Mouse (Mus musculus): ENCODE data around the gene Myzap. TPM values are rescaled to one million over a fixed set of nuclear protein-coding genes. Genes with fewer than 3 reads are reported as not detected.
A peak's percentile ranks its signal among the peaks of the same experiment; 100 is the strongest.
"Not testable (repeated sequence)": the region's sequence is repeated elsewhere in the genome, so short reads cannot be mapped to it uniquely, and the experiment has no call there.

Myzap gene
- polyA plus RNA-seq, 1 experiment from 2014 or later: 3.7 TPM

- WGBS: 89% methylated on average over 4 of the region's 4 CpGs
- ATAC-seq (ENCODE audit: low FRiP score): no peak
Observed at GRCm38 (mm10) chr9:71621968-71622367, 29.8 kb upstream of the Myzap start.

GRCm38 (mm10) chr9:71620116-71620515 is 28.0 kb upstream of the Myzap start:
- H3K36me3 ChIP-seq: not testable (repeated sequence)

More at GRCm38 (mm10) chr9:71621968-71622367, 29.8 kb upstream of the Myzap start:
- H3K36me3 ChIP-seq: no peaks in the 10 kb centered on the region
- H3K4me2 ChIP-seq: no peak overlapping the region
- no peak overlapping the region for H3K27ac ChIP-seq
- no peaks in the 10 kb centered on the region for H3K27me3 ChIP-seq
- H3K9ac ChIP-seq: no peak overlapping the region
- H3K4me1 ChIP-seq (replicated peaks): no peaks in the 10 kb centered on the region
- no peak overlapping the region for H3K4me3 ChIP-seq
- no peaks in the 10 kb centered on the region for H3K9me3 ChIP-seq

DNA sequence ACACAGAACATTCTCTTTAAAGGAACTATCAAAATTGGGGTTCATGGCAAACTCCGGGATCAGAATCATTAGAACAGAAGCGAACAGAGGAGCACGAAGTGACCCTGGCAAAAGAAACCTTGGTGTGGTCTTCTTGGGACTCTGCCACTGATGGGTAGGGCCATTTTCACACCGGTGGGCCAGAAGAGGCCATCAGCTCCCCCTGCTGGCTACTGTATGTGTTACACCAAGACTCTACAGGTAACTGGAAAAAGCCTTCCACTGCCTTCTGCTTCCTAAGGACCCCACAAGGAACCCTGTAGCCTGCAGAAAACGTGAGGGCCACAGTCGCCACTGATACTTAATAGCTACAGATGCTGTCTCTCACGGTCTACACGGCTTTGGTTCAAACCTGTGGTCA is 25.2 kb upstream of the Myzap start:
- no peaks in the 10 kb centered on the region for H3K27me3 ChIP-seq
- H3K4me2 ChIP-seq: no peak overlapping the region
- no peak overlapping the region for H3K27ac ChIP-seq
- no peaks in the 10 kb centered on the region for H3K4me1 ChIP-seq (replicated peaks)
- no peak overlapping the region for H3K9ac ChIP-seq
- 49% methylated on average over 8 of the region's 8 CpGs for WGBS
- H3K9me3 ChIP-seq: no peaks in the 10 kb centered on the region
- ATAC-seq (ENCODE audit: low FRiP score): no peak
- H3K4me3 ChIP-seq: no peak overlapping the region
- no peaks in the 10 kb centered on the region for H3K36me3 ChIP-seq

More at GRCm38 (mm10) chr9:71620116-71620515, 28.0 kb upstream of the Myzap start:
- not testable (repeated sequence) for H3K27me3 ChIP-seq; H3K27ac ChIP-seq; H3K4me1 ChIP-seq (replicated peaks); H3K4me2 ChIP-seq; ATAC-seq (ENCODE audit: low FRiP score); H3K4me3 ChIP-seq; H3K9me3 ChIP-seq; H3K9ac ChIP-seq
- WGBS: 88% methylated on average over 5 of the region's 5 CpGs

DNA sequence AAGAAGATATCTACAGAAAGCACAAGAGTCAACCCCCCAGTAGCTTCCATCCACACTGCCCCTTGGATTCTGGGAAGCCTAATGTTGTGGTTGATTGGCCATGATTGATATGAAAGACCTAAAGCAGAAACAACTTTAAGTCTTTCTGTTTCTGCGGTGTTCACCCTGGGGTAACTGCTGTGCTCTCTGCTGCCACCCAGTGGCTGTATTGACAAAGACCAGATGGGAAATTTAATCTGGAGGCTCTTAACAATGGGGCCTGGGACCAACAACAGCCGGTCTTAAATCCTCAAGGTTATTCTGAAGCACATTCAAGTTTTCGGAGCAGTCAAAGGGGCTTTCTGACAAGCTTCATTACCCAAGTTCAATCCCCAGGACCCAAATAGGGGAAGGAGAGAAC is 24.0 kb upstream of the Myzap start:
- H3K9me3 ChIP-seq: no peaks in the 10 kb centered on the region
- no peaks in the 10 kb centered on the region for H3K27me3 ChIP-seq
- H3K4me3 ChIP-seq: no peak overlapping the region
- no peaks in the 10 kb centered on the region for H3K4me1 ChIP-seq (replicated peaks)
- H3K9ac ChIP-seq: no peak overlapping the region
- no peak overlapping the region for H3K4me2 ChIP-seq
- 15% methylated on average over 3 of the region's 3 CpGs for WGBS
- no peak overlapping the region for H3K27ac ChIP-seq
- H3K36me3 ChIP-seq: no peaks in the 10 kb centered on the region
- ATAC-seq (ENCODE audit: low FRiP score): no peak

DNA sequence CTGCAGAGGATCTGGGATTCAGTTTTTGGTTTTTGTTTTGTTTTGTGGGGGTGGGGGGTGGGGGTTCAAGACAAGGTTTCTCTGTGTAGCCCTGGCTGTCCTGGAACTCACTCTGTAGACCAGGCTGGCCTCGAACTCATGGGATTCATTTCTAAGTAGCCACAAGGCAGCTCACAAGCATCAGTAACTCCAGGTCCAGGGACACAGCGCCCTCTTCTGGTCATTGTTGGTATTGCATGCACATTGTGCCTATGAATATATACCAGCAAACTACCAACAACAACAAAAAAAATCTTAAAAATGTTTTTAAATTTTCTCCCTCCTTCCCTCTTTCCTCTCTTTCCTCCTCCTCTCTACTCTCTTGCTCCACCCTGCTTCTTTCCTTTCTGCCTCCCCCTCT is 22.5 kb upstream of the Myzap start:
- H3K9ac ChIP-seq: no peak overlapping the region
- no peak for ATAC-seq (ENCODE audit: low FRiP score)
- no peaks in the 10 kb centered on the region for H3K27me3 ChIP-seq
- no peaks in the 10 kb centered on the region for H3K4me1 ChIP-seq (replicated peaks)
- no peak overlapping the region for H3K27ac ChIP-seq
- H3K9me3 ChIP-seq: no peaks in the 10 kb centered on the region
- 35% methylated on average over 2 of the region's 2 CpGs for WGBS
- no peak overlapping the region for H3K4me3 ChIP-seq
- H3K4me2 ChIP-seq: no peak overlapping the region
- H3K36me3 ChIP-seq: no peaks in the 10 kb centered on the region

DNA sequence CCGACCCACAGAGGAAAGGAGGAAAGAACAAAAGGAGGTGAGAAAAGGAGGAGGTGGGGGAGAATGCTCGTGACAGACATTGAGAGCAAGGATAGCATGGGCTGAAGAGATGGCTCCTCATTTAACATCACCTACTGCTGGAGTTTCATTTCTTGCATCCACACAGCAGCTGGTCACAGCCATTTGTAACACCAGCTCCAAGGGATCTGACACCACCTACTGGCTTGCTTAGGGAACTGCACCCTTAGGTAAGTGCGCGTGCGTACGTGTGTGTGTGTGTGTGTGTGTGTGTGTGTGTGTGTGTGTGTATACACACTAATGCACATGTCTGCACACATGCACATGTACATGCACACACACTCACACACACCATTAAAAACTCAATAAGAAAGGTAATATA is 20.8 kb upstream of the Myzap start:
- ATAC-seq (ENCODE audit: low FRiP score): no peak
- H3K27me3 ChIP-seq: no peaks in the 10 kb centered on the region
- no peak overlapping the region for H3K4me2 ChIP-seq
- H3K36me3 ChIP-seq: no peaks in the 10 kb centered on the region
- H3K4me1 ChIP-seq (replicated peaks): no peaks in the 10 kb centered on the region
- no peak overlapping the region for H3K27ac ChIP-seq
- no peaks in the 10 kb centered on the region for H3K9me3 ChIP-seq
- H3K4me3 ChIP-seq: no peak overlapping the region
- no peak overlapping the region for H3K9ac ChIP-seq
- 84% methylated on average over 6 of the region's 6 CpGs for WGBS

- Histone ChIP-seq H3K27ac (no peak overlapping the region), H3K36me3 (no peaks in the 10 kb centered on the region), H3K4me3 (no peak overlapping the region), H3K27me3 (no peaks in the 10 kb centered on the region), H3K9me3 (no peaks in the 10 kb centered on the region), H3K9ac (no peak overlapping the region), H3K4me1 (replicated peaks) (no peaks in the 10 kb centered on the region), H3K4me2 (no peak overlapping the region)
- WGBS: 79% methylated on average over 4 of the region's 4 CpGs
- ATAC-seq (ENCODE audit: low FRiP score): no peak
Observed at GRCm38 (mm10) chr9:71611876-71612275, 19.7 kb upstream of the Myzap start.

DNA sequence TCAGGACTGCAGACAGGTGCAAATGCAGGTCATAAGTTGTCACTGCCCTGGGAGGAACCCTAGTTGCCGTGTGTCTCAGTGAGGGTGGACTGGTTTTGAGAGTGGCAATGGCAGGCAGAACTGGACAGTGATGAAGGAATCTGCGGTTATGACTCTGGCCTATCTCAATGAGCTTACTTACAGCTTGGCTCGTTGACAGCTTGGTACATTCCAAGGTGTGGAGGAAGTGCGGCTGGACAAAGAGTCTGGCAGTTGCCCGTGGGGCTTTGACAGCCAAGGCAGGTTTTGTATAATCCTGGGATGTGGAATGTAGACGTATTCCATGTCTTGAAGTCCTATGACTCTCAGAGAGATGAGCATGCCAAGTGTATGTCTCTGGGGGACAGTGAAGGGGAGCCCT is 16.9 kb upstream of the Myzap start:
- no peak overlapping the region for H3K4me3 ChIP-seq
- no peak for ATAC-seq (ENCODE audit: low FRiP score)
- no peak overlapping the region for H3K27ac ChIP-seq
- no peak overlapping the region for H3K9ac ChIP-seq
- 0 out of 2 replicates have a peak, but pooled peaks cover 6% of the 10 kb centered on the region for H3K4me1 ChIP-seq (replicated peaks)
- no peaks in the 10 kb centered on the region for H3K27me3 ChIP-seq
- WGBS: 82% methylated on average over 6 of the region's 6 CpGs
- H3K9me3 ChIP-seq: no peaks in the 10 kb centered on the region
- no peaks in the 10 kb centered on the region for H3K36me3 ChIP-seq
- no peak overlapping the region for H3K4me2 ChIP-seq

DNA sequence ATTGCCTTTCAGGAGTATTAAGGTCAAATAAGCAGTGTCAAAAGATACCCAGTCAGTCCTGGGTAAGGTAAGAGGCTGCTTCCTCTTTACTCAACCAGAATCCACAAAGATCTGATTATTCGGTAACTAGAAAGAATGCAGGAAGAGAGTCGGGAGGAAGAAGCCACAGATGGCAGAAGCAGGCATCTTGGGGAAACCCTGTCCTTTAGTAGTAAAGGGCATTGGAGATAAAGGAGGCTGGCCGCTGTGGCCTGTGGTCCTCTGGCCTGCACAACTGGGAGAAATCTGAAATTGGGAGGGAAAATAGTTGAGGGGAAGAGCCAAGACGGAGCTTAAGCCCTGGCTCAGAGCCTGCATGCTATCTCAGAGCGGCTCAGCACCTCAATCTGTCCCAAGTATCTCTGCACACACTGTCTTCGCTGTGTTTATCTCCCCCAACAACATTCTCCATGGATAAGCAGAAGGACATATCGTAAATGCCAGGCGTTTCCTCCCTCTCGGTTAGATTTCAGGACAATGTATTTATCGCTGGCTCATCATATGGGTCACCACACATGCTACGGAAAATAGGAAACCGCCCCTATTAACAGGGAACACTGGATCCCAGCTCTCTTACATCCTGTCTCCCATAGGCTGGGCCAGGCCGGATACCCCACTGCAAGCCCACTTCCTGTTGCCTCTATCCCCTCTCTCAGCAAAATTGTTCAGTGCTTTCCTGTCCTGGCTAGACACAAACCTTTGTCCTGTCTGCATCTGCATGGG is 14.3 kb upstream of the Myzap start:
- 82% methylated on average over 13 of the region's 13 CpGs for WGBS
- H3K27ac ChIP-seq: no peak overlapping the region
- H3K36me3 ChIP-seq: no peaks in the 10 kb centered on the region

DNA sequence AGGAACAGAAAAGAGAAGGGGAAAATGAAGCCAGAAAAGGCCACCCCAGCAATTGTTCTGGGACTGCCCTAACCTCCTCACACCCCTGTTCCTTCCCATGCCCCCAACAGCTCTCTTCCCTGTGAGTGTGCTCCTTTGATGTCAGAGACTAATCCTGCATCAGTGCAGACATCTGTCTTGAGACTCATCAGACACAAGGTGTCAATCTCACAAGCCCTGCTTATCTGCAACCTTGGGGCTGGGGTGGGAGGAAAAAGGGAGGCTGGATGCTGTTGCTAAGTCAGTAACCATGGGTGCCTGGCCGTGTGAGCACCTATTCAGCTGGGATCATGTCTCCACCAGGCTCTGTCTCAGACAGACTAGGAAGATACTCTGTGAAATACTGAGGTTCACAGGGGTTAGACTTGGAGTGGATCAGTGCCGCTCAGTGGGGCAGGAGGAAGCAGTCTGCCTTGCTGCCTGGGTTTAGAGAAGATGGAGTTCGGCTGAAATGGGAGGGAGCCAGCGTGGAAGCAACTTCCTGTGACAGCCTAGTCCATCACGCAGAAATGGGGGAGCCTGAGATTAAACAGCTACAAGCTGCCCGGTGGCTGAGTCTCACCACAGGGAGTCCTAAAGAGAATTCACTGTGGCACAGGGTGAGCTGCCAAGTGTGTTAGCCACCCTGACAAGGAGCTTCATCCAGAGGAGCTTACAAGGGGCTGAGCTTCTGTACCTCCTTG is 12.9 kb upstream of the Myzap start:
- no peak overlapping the region for H3K4me3 ChIP-seq
- no peak overlapping the region for H3K4me2 ChIP-seq
- H3K9me3 ChIP-seq: no peaks in the 10 kb centered on the region
- H3K4me1 ChIP-seq (replicated peaks): 0 out of 2 replicates have a peak, but pooled peaks cover 6% of the 10 kb centered on the region
- WGBS: 49% methylated on average over 6 of the region's 6 CpGs
- H3K36me3 ChIP-seq: no peaks in the 10 kb centered on the region
- peak overlapping the region; percentile 29; the same call in 1 of the 2 replicates for H3K9ac ChIP-seq
- no peak overlapping the region for H3K27ac ChIP-seq
- H3K27me3 ChIP-seq: no peaks in the 10 kb centered on the region
- ATAC-seq (ENCODE audit: low FRiP score): no peak

More for the DNA sequence above, 14.3 kb upstream of the Myzap start:
- H3K9ac ChIP-seq: no peak overlapping the region
- no peak for ATAC-seq (ENCODE audit: low FRiP score)
- H3K4me1 ChIP-seq (replicated peaks): 0 out of 2 replicates have a peak, but pooled peaks cover 6% of the 10 kb centered on the region
- H3K4me2 ChIP-seq: no peak overlapping the region
- no peaks in the 10 kb centered on the region for H3K9me3 ChIP-seq
- H3K4me3 ChIP-seq: no peak overlapping the region
- H3K27me3 ChIP-seq: no peaks in the 10 kb centered on the region

GRCm38 (mm10) chr9:71599861-71600260 is 7.7 kb upstream of the Myzap start:
- Histone ChIP-seq H3K27me3 (peaks cover 5% of the 10 kb centered on the region; the same call in 1 of the 2 replicates), H3K36me3 (no peaks in the 10 kb centered on the region), H3K9ac (no peak overlapping the region), H3K4me3 (no peak overlapping the region), H3K4me2 (no peak overlapping the region), H3K4me1 (replicated peaks) (no peaks in the 10 kb centered on the region), H3K27ac (no peak overlapping the region), H3K9me3 (no peaks in the 10 kb centered on the region)
- WGBS: 83% methylated on average over 7 of the region's 7 CpGs
- ATAC-seq (ENCODE audit: low FRiP score): no peak

GRCm38 (mm10) chr9:71596888-71597287 is 4.7 kb upstream of the Myzap start:
- no peaks in the 10 kb centered on the region for H3K36me3 ChIP-seq
- no peak overlapping the region for H3K4me2 ChIP-seq
- WGBS: 70% methylated on average over 6 of the region's 6 CpGs
- H3K27ac ChIP-seq: no peak overlapping the region
- peaks cover 9% of the 10 kb centered on the region for H3K4me1 ChIP-seq (replicated peaks)
- ATAC-seq (ENCODE audit: low FRiP score): no peak
- H3K9ac ChIP-seq: no peak overlapping the region
- H3K27me3 ChIP-seq: peaks cover 15% of the 10 kb centered on the region; the same call in 1 of the 2 replicates
- H3K4me3 ChIP-seq: no peak overlapping the region
- H3K9me3 ChIP-seq: no peaks in the 10 kb centered on the region
